Mouse (Mus musculus) urinary bladder, adult 2 months (tissue): ENCODE measurements around the gene Hspb9. TPM values are rescaled to one million over a fixed set of nuclear protein-coding genes. Genes with fewer than 3 reads are reported as not detected.

Experiments used
- DNase-seq: peaks from one replicate; pipeline ENCODE4 v3.0.0; 2022; ENCODE audit warnings: low spot score
- polyA plus RNA-seq: library from polyadenylated mRNA; depleted of rRNA; stranded (reverse); fragments of >200 nt; gene quantifications from 2 replicates; pipeline ENCODE4 v1.2.3, GENCODE M21; 2012

The Hspb9 gene
- polyA plus RNA-seq, 1 experiment, result 0.11 TPM

DNA sequence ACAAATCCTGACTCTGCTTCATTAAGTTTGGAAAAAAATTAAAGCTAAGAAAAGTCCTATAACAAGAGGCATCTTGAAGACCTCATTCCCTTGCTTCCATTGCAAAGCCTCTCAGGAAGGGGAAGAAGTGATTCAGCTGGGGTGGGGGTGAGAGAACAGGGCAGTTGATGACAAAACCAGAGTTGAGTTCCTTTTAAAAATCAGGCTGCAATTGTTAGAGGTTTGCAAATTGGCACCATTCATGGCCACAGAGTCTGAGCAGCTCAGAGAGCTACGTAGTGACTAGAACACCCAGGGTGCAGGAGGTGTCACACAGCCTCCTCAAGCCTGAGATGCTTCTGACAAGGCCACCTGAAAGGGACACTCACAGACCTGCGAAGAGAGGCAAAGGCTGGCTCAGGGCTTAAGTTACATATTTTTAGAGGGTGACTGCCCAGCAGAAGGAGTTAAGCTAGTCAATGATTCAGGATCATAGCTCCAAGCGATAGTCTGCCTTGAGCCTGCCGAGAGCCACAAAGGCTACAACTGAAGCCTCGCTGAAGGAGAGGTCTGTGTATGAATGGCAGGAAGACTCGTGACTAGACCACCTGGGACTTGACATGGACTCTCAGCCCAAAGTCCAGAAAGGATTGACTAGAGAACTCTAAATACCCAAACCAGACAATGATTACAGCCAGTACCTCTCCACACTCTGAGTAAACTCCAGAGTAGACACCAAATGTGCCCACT, 17.0 kb downstream of the Hspb9 start:
- DNase-seq, result no peak

- no peak for DNase-seq
These were observed 21.6 kb downstream of the Hspb9 start for GRCm38 (mm10) chr11:100735134-100735865.

DNA sequence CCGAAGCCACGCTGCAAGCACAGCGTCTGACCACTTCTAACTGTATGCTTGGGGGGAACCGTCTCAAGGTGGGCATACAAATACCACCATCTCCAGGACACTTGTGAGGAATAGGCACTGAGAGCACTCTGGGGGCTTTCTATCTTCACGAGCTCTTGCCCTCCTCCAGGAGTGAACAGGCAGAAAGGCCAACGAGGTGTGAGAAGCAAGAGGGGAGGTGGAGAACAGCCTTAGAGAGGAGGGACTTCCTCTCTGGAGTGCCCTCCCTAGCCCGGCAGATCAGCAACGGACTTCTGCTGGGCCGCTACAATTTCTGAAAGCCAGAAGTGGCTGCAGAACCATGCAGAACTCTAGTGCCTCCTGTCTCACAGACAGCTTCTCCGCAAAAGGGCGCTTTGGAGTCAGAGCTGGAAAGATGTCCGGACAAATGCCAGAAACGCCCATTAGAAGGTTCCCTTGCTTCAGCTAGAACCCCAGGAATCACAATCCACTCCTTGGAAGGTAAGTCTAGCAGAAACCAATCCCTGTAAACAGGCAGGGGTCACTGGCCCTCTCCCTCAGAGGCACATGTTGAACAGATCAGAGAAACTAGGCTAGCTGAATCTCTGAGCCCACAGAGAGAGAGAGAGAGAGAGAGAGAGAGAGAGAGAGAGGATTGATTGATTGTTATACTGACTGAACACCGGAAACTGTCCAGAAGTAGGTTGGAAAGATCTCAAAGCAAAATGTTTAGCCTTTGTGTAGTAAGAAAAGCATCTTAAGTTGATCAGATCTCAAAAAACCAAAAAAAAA, 22.5 kb downstream of the Hspb9 start:
- DNase-seq, result no peak

DNA sequence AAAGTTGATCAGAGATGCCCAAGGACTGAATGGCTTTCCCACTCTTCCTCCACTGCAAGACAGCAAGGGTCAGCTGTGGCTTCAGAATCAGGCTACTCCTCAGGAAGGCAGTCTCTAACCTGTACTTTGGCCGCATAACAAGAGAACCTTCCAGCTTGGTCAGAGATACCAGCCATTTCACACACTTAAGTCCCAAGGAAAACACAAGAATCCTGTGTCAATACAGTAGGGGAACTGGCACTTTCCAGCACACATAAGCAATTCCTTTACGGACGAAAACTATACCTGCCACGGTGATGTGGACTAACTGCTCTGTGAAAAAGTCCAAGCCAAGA, 23.1 kb downstream of the Hspb9 start:
- no peak for DNase-seq

DNA sequence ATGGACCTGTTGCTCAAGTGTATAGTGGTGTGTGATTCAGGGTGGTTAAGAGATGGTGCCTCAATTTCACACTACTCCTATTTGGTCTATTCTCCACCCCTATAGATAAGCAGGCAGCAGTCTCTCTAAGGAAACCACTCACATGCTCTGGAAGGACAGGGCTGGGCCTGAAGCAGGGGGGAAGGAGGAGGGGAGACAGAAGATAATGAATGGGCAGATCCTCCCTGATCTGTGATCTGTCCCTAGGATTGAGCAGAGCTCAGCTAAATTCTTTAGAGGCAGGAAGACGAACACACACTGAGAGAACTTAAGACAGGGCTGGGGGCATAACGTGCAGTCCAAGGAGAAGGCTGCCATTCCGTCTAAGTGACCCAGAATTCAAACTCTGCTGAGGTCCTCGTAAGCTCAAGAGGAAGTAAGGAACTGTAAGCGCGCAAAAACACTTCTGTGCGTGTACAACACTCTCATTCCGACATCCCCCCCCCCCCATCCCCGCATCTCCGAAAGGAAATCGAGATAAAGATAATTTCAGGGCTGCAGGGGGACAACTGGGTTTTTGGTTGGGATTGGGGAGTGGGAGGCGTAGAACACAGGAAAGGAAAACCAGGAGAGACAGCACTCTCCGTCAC, 23.6 kb downstream of the Hspb9 start:
- no peak for DNase-seq

- DNase-seq, result peak; percentile 88
These were observed 24.5 kb downstream of the Hspb9 start, which contains the start of gene Rab5c for GRCm38 (mm10) chr11:100738066-100738604. Gene Rab5c, minus strand, starts transcription at chr11:100738215.

- no peak for DNase-seq
These were observed 25.1 kb downstream of the Hspb9 start for GRCm38 (mm10) chr11:100738749-100739148.

DNA sequence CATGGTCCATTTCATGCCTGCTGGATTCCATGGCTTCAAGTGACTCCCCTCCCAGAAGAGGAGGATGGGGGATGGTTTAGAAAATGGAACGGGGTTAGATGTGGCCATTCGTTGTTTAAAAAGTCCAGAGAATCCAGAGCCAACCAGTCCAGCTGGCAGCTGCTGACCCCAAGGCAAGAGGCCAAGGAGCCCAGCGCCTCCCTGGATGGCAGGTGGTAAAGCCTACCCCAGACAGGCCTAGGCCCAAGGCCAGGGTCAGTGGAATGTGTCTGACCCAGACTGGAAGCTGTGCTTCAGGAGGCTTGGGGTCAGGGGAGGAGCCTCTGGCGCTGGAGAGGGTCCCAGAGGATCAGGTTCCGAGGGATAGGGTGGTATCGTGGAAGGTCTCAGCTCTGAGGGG, 27.7 kb downstream of the Hspb9 start:
- no peak for DNase-seq

GRCm38 (mm10) chr11:100745085-100745484, 31.4 kb downstream of the Hspb9 start:
- DNase-seq, result no peak

DNA sequence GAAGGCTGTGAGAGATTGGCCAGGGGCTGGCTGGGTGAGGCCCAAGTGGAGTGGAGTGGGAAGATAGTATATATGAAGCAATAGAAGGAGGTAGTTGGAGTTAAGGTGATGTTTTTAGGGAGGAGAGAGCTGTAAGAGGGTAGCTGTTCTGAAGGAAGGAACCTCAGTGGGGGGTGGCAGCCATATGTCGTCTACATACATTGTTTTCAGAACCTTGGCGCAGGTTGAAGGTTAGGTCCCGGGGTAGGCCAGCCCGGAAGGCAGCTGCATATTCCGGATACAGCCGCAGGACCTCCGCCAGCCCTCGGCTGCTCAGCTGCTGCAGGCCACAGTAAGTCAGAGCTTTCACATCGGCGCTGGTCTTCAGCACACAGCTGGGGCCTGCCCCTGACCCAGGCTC, 32.9 kb downstream of the Hspb9 start:
- DNase-seq, result no peak

DNA sequence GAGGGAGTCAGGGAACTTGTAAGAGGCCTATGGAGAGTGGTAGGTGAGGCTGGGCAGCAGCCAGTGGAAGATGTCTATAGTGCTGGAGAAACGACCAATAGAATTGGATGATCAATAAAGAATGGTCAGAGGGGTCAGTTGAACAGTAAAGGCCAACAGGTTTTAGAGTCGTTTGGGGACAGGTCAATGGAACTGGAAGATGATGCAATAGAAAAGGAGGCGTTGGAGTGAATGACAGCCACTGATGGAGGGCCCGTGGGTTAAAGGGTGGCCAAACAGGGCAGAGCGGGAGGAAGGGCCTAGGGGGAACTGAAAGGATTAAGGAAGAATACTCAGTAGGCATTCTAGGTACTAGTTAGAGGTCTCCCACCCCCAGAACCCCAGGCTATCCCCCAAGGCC, 33.5 kb downstream of the Hspb9 start:
- no peak for DNase-seq

GRCm38 (mm10) chr11:100748620-100749019, 35.0 kb downstream of the Hspb9 start:
- no peak for DNase-seq

- DNase-seq, result no peak
These were observed 35.8 kb downstream of the Hspb9 start for GRCm38 (mm10) chr11:100749469-100749868.

DNA sequence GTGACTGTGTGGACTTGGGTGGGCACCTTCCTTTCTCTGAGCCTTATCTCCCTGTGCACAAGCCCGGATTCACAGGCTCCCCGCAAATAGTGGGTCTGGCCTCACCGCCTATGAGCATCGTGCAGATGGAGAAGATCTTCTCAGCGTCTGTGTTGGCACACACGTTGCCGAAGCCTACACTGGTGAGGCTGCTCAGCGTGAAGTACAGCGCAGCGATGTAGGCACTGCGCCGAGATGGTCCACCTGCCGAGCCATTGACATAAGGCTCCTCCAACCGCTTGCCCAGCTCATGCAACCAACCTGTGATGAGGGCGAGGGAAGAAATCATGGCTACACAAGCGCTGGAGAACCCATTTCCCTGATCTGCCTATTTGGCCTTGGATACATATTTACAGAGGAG, 36.5 kb downstream of the Hspb9 start:
- DNase-seq, result no peak

GRCm38 (mm10) chr11:100752294-100752693, 38.6 kb downstream of the Hspb9 start:
- DNase-seq, result no peak

GRCm38 (mm10) chr11:100754021-100754692, 40.5 kb downstream of the Hspb9 start:
- no peak for DNase-seq

DNA sequence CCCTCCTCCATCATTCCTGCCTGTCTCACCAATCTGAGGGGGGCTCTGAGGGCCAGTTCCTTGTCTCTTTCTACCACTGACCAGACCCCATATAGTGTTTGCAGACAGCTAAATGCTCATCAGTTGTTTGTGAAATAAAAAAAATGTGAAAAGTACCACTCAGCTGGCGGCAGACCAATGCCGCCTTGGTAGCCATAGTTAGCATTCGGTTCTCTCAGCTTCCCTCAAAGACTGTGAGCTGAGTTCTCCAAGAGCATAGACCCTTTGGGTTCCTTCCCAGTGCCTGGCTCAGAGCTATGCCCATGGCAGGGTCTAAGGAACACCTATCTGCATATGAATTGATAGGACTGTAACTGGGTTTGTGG, 41.0 kb downstream of the Hspb9 start:
- DNase-seq, result no peak

GRCm38 (mm10) chr11:100756476-100756875, 42.8 kb downstream of the Hspb9 start:
- DNase-seq, result no peak

GRCm38 (mm10) chr11:100757566-100757965, 43.9 kb downstream of the Hspb9 start:
- DNase-seq, result no peak

- no peak for DNase-seq
These were observed 45.3 kb downstream of the Hspb9 start for GRCm38 (mm10) chr11:100758707-100759610.
